In the genomic region with DNA sequence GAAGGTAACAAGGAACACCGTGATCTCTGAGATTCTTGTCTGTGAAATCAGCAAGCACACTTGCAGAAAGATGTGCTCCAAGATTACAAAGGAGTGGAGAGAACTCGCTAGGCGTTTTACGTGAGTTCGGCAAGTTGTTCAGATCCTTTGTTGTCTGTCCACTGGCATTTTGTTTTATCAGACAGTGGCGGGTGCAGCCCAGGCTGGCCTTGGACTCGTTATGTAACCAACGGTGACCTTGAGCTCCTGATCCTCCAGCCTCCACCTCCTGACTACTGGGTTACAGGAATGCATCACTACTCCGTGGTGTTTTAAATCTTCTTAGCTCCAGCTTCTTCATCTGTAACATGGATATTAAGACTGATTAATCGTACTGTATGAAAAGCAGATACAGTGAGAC, we compare ENCODE assay signal across 26 mouse cellular contexts.
DNase-seq lines count a peak whose midpoint lies in the region.
"Had no signal": no experiment of that assay in that cellular context is flagged by ENCODE, and none has a peak within 500 bp of the region (broad histone marks: within the 10 kb centered on the region; RNA-seq: fewer than 3 reads in every experiment).

No protein-coding gene starts in this region.

- peak; percentile 71 for DNase-seq in heart, embryonic 10.5 days (ENCODE audit: low spot score)
- no peak for DNase-seq in heart, postnatal 4 days
- peak; percentile 73 for DNase-seq in ovary, adult 18-20 months (ENCODE audit: low spot score)
- no peak for DNase-seq in ovary, postnatal 10 days (ENCODE audit: low spot score)
- peak; percentile 90 to 93 for DNase-seq in adrenal gland, adult (ENCODE audit: inconsistent age in 2 of 2, low spot score in 1 of 2)
- DNase-seq in adrenal gland, postnatal 14 days, result peak; percentile 82
- DNase-seq in cerebellum, adult 11 months, result no peak
- DNase-seq in layer of hippocampus, postnatal 10 days (ENCODE audit: low spot score in 2 of 2), result no peak
- DNase-seq: cerebellum, adult 9-10 months; cerebellum, postnatal 36 days; gastrocnemius, postnatal 25 days; kidney, adult 18-20 months; kidney, postnatal 25 days; layer of hippocampus, postnatal 36 days; lung, postnatal 36 days; spleen, adult 18-20 months; thymus, adult 2 months; thymus, postnatal 36 days had no signal

- peaks cover 4% of the 10 kb centered on the region; the same call in 1 of the 2 replicates for H3K4me1 ChIP-seq in heart, embryonic 10.5 days
- H3K4me1 ChIP-seq: embryonic facial prominence, embryonic 12.5 days; kidney, embryonic 15.5 days; limb, embryonic 10.5 days; neural tube, embryonic 12.5 days had no signal

- no peaks in the 10 kb centered on the region for H3K36me3 ChIP-seq in heart, embryonic 10.5 days
- H3K36me3 ChIP-seq: embryonic facial prominence, embryonic 12.5 days; forebrain, embryonic 15.5 days; heart, embryonic 15.5 days; kidney, embryonic 15.5 days; limb, embryonic 10.5 days; limb, embryonic 15.5 days; neural tube, embryonic 12.5 days had no signal

- WGBS in heart, embryonic 10.5 days, result 69% methylated on average over 10 of the region's 10 CpGs

- no peak overlapping the region for H3K27ac ChIP-seq in heart, embryonic 10.5 days
- H3K27ac ChIP-seq: embryonic facial prominence, embryonic 12.5 days; forebrain, embryonic 15.5 days; heart, embryonic 15.5 days; kidney, embryonic 15.5 days; limb, embryonic 10.5 days; limb, embryonic 15.5 days; neural tube, embryonic 12.5 days had no signal

- no peaks in the 10 kb centered on the region for H3K27me3 ChIP-seq in heart, embryonic 10.5 days (ENCODE audit: insufficient read depth, poor library complexity, severe bottlenecking)
- H3K27me3 ChIP-seq: embryonic facial prominence, embryonic 12.5 days; forebrain, embryonic 15.5 days; heart, embryonic 15.5 days; kidney, embryonic 15.5 days; limb, embryonic 15.5 days; neural tube, embryonic 12.5 days had no signal

- H3K4me3 ChIP-seq in heart, embryonic 10.5 days, result no peak overlapping the region
- H3K4me3 ChIP-seq: embryonic facial prominence, embryonic 12.5 days; forebrain, embryonic 15.5 days; heart, embryonic 15.5 days; kidney, embryonic 15.5 days; limb, embryonic 10.5 days; limb, embryonic 15.5 days; myocyte; neural tube, embryonic 12.5 days had no signal

- no peaks in the 10 kb centered on the region for H3K9me3 ChIP-seq in heart, embryonic 10.5 days
- H3K9me3 ChIP-seq: embryonic facial prominence, embryonic 12.5 days; forebrain, embryonic 15.5 days; heart, embryonic 15.5 days; kidney, embryonic 15.5 days; limb, embryonic 10.5 days; limb, embryonic 15.5 days; neural tube, embryonic 12.5 days had no signal

Comparison
In these comparisons a context has a peak if more than half of its experiments do, and no peak if none do; other contexts are left out.
1. DNase-seq: peak in heart, embryonic 10.5 days (single experiment), ovary, adult 18-20 months (single experiment), adrenal gland, adult (2 of 2) and adrenal gland, postnatal 14 days (single experiment); none in heart, postnatal 4 days (single experiment), ovary, postnatal 10 days (single experiment), cerebellum, adult 11 months (single experiment) and layer of hippocampus, postnatal 10 days (0 of 2).